Mouse (Mus musculus) cerebellum, postnatal 25 days (tissue): ENCODE results near the gene Tec.

Experiments used
- DNase-seq, 2 experiments: peaks; one replicate each; pipeline ENCODE4 v3.0.0; 2021; ENCODE audit warnings: mixed read lengths in 2 of 2

Tec gene

DNA sequence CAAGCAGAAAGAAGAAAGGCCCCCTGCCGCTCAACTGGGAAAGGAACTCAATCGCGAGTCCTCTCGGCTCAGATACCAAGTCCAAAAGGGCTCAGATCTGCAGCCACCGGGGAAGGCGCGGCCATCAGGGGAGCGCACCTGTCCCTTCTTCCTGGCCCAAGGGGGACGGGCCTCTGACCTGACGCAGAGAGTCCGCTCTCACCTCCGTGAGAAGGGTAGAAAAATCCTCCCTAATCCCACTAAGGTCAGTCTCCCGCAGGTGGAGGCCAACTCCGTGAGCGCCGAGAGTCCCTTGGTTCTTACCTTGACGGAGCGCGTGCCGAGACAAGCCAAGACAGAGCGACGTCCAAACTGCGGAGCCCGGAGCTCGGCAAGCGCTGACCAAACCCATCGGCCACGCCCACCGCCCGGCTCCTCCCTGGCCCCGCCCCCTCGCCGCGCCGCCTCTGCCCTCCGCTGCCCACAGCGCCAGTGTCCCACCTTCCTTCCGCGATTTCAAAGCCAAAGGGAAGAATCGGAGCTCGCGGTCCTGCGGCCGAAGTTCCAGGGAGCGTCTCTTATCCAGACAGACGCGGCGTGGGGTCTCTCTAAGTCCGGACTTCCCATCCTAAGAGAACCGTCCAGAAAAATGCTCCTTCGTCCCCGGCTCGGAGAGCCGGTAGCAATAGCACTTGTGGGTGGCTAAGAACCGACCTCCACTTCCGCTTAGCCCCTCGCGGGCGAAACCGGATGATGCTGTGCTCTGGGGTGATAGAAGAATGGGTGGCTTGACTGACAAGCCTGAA lies at the start of gene Tec:
TSS of gene Tec (minus strand) at position 393 of the 785 bp plus-strand sequence.
- DNase-seq: peak; percentile 89 to 94

GRCm38 (mm10) chr5:72916851-72917250 lies 48.6 kb upstream of the Tec start:
- no peak for DNase-seq

GRCm38 (mm10) chr5:72916048-72916447 lies 47.8 kb upstream of the Tec start:
- no peak for DNase-seq

GRCm38 (mm10) chr5:72914633-72915561 lies 46.6 kb upstream of the Tec start:
- DNase-seq: no peak

DNA sequence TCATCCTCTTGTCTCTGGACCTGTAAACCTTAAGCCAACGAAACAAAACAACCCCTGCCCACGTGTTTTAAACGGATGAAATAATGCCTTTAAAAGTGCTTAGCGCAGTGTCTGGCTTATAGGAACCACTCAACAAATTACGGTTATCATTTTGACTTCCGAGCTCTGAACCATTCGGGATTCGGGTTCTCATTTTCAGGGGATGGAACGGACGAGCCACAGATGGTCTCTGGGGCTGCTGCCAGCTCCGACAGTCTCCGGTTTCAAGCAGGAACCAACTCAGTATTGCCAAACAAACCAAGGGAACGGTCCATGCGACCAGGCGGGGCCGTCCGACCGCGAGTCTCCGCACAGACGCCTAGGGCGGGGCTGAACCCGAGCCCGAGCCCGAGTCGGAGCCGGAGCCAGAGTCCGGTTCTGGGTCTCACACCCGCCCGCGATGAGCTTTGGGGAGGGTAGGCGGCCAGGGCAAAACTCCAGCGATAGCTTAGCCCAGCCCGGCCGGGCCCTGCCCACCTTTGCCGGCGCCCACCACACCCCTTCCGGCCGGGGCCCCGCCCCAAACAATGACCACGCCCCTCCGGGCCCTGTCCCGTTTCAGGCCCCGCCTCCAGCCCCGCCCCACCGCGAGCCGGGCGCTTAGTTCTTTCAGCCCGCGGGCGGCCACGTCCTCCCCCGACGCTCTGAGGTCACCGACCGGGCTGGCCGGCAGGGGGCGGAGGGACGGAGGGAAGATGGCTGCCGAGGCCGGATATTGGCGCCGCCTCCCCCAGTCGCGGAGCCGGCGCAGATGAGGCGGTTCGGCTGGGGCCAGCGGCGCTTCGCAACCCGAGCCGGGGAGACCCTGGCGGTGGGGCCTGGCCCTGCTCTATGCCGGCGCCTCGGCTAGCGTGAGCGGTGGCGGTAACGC lies 45.6 kb upstream of the Tec start, which contains the start of gene Slain2:
TSS of gene Slain2 (plus strand) at position 657 of the 910 bp plus-strand sequence.
- DNase-seq: peak; percentile 99 to 100

DNA sequence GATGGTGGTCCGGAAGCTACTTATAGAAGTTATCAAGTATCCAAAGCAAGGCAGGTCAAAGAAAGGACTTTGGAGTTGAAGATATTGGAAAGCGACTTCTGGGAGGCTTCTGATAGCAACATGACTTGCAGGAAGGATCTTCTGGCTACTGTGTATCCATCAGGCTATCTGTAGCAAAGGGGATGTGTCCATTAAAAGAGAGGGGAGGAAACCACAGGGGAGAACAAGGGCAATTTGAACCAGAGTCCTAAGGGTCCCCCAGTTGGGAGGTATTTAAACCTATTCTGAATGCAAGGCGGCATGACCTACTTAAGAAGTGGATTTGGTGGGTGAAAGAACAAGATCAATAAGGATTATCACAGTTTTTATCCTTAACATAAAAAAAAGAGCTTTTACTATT lies 43.0 kb upstream of the Tec start:
- no peak for DNase-seq

DNA sequence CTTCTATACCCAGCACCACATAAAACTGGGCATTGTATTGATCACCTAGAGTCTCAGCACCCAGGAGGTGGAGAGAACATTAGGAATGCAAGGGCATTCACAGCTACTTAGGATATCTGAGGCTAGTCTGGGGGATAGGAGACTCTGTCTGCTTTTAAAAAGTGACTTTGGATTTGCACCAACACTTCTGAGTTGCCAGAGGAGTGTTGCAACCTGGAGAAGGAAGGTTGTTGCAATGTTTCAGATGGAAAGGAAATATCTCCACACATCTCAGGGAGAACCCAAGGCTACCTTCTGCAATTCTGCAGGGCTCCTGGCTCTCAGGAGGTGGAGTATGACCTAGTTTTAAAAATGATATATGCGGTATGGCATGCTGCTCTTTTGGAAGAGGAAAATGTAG lies 42.1 kb upstream of the Tec start:
- DNase-seq: no peak

GRCm38 (mm10) chr5:72909363-72909762 lies 41.1 kb upstream of the Tec start:
- no peak for DNase-seq

DNA sequence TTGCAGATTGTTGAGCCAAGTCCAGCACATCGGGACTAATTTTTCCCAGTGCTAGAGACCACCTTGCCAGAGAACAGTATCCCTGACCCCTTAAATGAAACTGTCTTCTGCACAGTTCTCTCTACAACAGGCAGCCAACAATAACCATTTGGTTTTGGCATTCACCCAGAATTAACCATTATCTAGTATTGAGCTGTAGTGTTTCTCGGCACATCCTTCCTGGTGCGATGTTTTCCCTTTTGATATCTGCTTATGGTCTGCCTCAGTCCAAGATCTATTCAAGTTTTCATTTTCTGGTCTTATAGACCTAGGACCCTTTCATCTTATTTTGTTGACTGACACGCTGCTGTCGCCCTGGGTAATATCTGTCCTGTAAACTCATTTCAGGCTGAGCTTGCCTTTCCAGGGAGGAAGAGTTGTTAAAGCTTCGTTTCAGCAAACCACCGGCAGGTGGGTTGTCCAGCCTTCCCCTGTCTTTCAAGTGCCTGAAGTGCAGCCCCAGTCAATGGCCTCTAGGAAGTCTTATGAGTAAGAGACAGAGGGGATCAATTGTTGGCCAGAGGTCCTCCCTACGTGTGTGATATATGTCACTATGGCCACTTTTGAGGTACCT lies 40.1 kb upstream of the Tec start:
- DNase-seq: no peak

- no peak for DNase-seq
These were observed 39.1 kb upstream of the Tec start for GRCm38 (mm10) chr5:72907402-72907801.

- DNase-seq: no peak
These were observed 36.9 kb upstream of the Tec start for GRCm38 (mm10) chr5:72904903-72905790.

GRCm38 (mm10) chr5:72902876-72903516 lies 34.7 kb upstream of the Tec start:
- DNase-seq: no peak

GRCm38 (mm10) chr5:72902312-72902711 lies 34.0 kb upstream of the Tec start:
- DNase-seq: no peak

DNA sequence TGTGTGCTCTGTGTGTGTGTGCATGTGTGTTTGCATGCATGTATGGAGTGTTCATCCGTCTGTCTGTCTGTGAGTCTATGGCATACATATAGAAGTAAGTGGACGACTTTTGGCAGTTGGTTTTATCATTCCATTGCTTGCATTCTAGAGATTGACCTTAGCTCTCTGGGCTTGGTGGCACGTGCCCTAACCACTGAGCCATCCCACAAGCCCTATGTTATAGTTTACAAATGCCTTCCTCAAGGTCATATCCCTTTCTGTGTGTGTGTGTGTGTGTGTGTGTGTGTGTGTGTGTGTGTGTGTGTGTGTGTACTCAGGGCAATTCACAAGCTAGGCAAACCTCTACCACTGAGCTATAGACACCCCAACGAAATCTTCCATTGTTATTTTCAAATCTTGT lies 33.6 kb upstream of the Tec start:
- no peak for DNase-seq

- DNase-seq: no peak
These were observed 31.0 kb upstream of the Tec start for GRCm38 (mm10) chr5:72899255-72899654.

DNA sequence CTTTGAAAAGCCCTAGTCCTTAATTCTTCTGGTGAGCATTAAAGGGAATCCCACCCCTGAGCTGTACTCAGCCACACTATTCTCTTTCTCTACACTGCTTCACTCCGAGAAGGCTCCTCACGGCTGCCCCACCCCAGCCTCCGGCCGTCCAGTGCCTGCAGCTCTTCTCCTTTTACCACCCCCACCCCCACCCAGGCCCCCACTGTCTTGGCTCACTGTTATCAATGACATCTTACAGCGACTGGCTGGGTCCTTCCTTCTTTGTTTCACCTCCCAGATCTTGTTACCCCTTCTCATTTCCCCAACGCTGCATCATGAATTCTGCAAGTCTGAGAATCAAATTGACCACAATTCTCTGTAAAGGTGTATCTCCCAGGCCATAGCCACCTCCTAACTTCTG lies 29.7 kb upstream of the Tec start:
- DNase-seq: no peak

- no peak for DNase-seq
These were observed 28.4 kb upstream of the Tec start for GRCm38 (mm10) chr5:72896478-72897279.

GRCm38 (mm10) chr5:72895261-72895660 lies 27.0 kb upstream of the Tec start:
- DNase-seq: no peak

DNA sequence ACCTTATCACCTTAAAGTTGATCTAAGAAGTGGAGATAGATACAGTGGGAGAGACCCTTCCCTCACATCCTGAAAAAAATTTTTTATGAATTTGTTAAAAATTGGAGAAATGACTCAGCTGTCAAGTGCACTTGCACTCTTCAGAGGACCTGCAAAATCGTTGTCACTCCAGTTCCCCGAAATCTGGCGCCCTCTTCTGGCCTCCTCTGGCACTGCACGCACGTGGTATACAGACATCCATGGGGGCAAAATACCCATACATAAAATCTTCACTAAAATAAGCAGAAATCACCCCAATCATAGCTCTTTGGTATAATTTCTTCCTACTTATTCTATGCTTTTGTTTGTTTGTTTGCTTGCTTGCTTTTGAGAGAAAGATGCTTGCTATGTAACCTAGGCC lies 25.7 kb upstream of the Tec start:
- no peak for DNase-seq

GRCm38 (mm10) chr5:72891534-72891933 lies 23.3 kb upstream of the Tec start:
- DNase-seq: peak; percentile 60 to 73
